10 mouse cellular contexts compared by ENCODE assay signal in the genomic region with DNA sequence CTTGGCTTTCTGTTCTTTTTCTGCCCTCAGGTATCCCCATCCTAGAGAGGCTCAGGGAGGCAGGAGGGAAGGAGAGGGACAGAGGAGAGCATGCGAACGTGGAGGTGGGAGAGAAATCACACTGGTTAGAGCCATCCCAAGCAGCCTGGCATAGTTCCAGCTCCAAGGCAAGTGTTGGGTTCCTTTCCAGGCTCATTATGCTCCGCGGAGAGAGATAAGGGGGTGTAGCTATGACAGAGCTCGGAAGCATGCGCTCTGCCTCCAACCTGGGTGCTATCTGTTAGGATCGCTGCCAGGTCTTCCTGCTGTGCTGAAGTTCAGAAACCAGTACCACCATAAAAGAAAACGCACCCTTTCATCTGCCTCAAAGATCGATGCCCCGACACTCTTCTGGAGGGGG. TPM values are rescaled to one million over a fixed set of nuclear protein-coding genes. Genes with fewer than 3 reads are reported as not detected.
A peak's percentile ranks its signal among the peaks of the same experiment; 100 is the strongest.
DNase-seq lines count a peak whose midpoint lies in the region; ATAC-seq and TF ChIP-seq lines count a peak whose summit lies in the region.
"Had no signal": no experiment of that assay in that cellular context is flagged by ENCODE, and none has a peak within 500 bp of the region (broad histone marks: within the 10 kb centered on the region; RNA-seq: fewer than 3 reads in every experiment).

No protein-coding gene starts in this region.

- peaks cover 30% of the 10 kb centered on the region for H3K27me3 ChIP-seq in heart, postnatal 0 days (ENCODE audit: control insufficient read depth, insufficient read depth, low read length)
- no peaks in the 10 kb centered on the region for H3K27me3 ChIP-seq in midbrain, embryonic 15.5 days (replicated peaks)
- no peaks in the 10 kb centered on the region; the same call in 1 of the 2 replicates for H3K27me3 ChIP-seq in cerebellum, adult 2 months (ENCODE audit: control insufficient read depth, insufficient read depth, low read length)
- no peaks in the 10 kb centered on the region for H3K27me3 ChIP-seq in thymus, adult 2 months (ENCODE audit: control insufficient read depth, insufficient read depth, low read length)
- H3K27me3 ChIP-seq: embryonic facial prominence, embryonic 12.5 days had no signal

- TF ChIP-seq EP300 in heart, postnatal 0 days (IDR thresholded peaks at IDR 0.05; ENCODE audit: low read depth): no peak

- no peak for TF ChIP-seq POLR2A in brain, embryonic 14.5 days (IDR thresholded peaks at IDR 0.05; ENCODE audit: borderline replicate concordance, extremely low read depth, insufficient read depth, insufficient read length, poor library complexity, severe bottlenecking)
- TF ChIP-seq POLR2A in cerebellum, adult 2 months (IDR thresholded peaks at IDR 0.05; ENCODE audit: borderline replicate concordance, insufficient read depth, low read length): no peak
- no peak for TF ChIP-seq POLR2A in thymus, adult 2 months (IDR thresholded peaks at IDR 0.05; ENCODE audit: control insufficient read depth, extremely low read depth, insufficient read depth, low read length, poor library complexity)

- TF ChIP-seq CTCF in brain, embryonic 14.5 days (IDR thresholded peaks at IDR 0.05; ENCODE audit: borderline replicate concordance, extremely low read depth, insufficient read depth, insufficient read length): no peak
- no peak for TF ChIP-seq CTCF in heart, postnatal 0 days (IDR thresholded peaks at IDR 0.05; ENCODE audit: low read depth)
- TF ChIP-seq CTCF in cerebellum, adult 2 months (IDR thresholded peaks at IDR 0.05; ENCODE audit: borderline replicate concordance, insufficient read depth, low read depth, low read length): no peak
- TF ChIP-seq CTCF in thymus, adult 2 months (IDR thresholded peaks at IDR 0.05; ENCODE audit: borderline replicate concordance, control insufficient read depth, extremely low read depth, insufficient read depth, low read length, poor library complexity): no peak

- H3K4me1 ChIP-seq in heart, postnatal 0 days (ENCODE audit: control insufficient read depth, insufficient read depth): peaks cover 7% of the 10 kb centered on the region; the same call in 1 of the 2 replicates
- no peaks in the 10 kb centered on the region for H3K4me1 ChIP-seq in midbrain, embryonic 15.5 days
- H3K4me1 ChIP-seq in cerebellum, adult 2 months (ENCODE audit: control insufficient read depth, insufficient read depth, low read length): no peaks in the 10 kb centered on the region; the same call in 1 of the 2 replicates
- H3K4me1 ChIP-seq in thymus, adult 2 months (replicated peaks; ENCODE audit: control insufficient read depth, insufficient read depth, low read length): no peaks in the 10 kb centered on the region

- H3K27ac ChIP-seq in heart, postnatal 0 days (ENCODE audit: low read depth): no peak overlapping the region
- H3K27ac ChIP-seq in midbrain, embryonic 15.5 days: no peak overlapping the region
- no peak overlapping the region for H3K27ac ChIP-seq in cerebellum, adult 2 months (ENCODE audit: insufficient read depth, low read length)
- no peak overlapping the region for H3K27ac ChIP-seq in thymus, adult 2 months (ENCODE audit: control insufficient read depth, insufficient read depth, low read length)
- H3K27ac ChIP-seq: embryonic facial prominence, embryonic 12.5 days had no signal

- no peaks in the 10 kb centered on the region for H3K9me3 ChIP-seq in heart, postnatal 0 days (replicated peaks; ENCODE audit: control insufficient read depth, low read length)
- H3K9me3 ChIP-seq in midbrain, embryonic 15.5 days: no peaks in the 10 kb centered on the region
- H3K9me3 ChIP-seq: embryonic facial prominence, embryonic 12.5 days had no signal

- no peak overlapping the region; the same call in 1 of the 2 replicates for H3K4me3 ChIP-seq in heart, postnatal 0 days (ENCODE audit: low read depth, low read length)
- no peak overlapping the region for H3K4me3 ChIP-seq in midbrain, embryonic 15.5 days
- no peak overlapping the region for H3K4me3 ChIP-seq in cerebellum, adult 2 months (replicated peaks; ENCODE audit: insufficient read depth, low read depth, low read length)
- H3K4me3 ChIP-seq in thymus, adult 2 months (ENCODE audit: control insufficient read depth, insufficient read depth, low read length): no peak overlapping the region
- H3K4me3 ChIP-seq: embryonic facial prominence, embryonic 12.5 days; myocyte had no signal

- peak; percentile 57; the same call in 1 of the 2 replicates for ATAC-seq in heart, postnatal 0 days (ENCODE audit: insufficient read depth, low read depth)
- ATAC-seq in megakaryocyte progenitor cell, adult 5-6 weeks (replicated peaks; ENCODE audit: poor library complexity): peak; percentile 82
- no peak for ATAC-seq in midbrain, embryonic 15.5 days (replicated peaks)

- peak overlapping the region; percentile 34; the same call in 1 of the 2 replicates for H3K4me2 ChIP-seq in heart, postnatal 0 days (ENCODE audit: low read depth, low read length)
- no peak overlapping the region for H3K4me2 ChIP-seq in midbrain, embryonic 15.5 days
- H3K4me2 ChIP-seq: embryonic facial prominence, embryonic 12.5 days had no signal

- H3K9ac ChIP-seq in heart, postnatal 0 days (replicated peaks; ENCODE audit: low read depth, low read length): no peak overlapping the region
- no peak overlapping the region for H3K9ac ChIP-seq in midbrain, embryonic 15.5 days
- H3K9ac ChIP-seq: embryonic facial prominence, embryonic 12.5 days had no signal

- WGBS in heart, postnatal 0 days: 10% methylated on average over 10 of the region's 10 CpGs
- 65% methylated on average over 10 of the region's 10 CpGs for WGBS in midbrain, embryonic 15.5 days
- WGBS in cerebellum, adult 2 months: 21% methylated on average over 10 of the region's 10 CpGs
- 38% methylated on average over 10 of the region's 10 CpGs for WGBS in thymus, adult 2 months

- H3K36me3 ChIP-seq in heart, postnatal 0 days (replicated peaks; ENCODE audit: control insufficient read depth, insufficient read depth, low read length): no peaks in the 10 kb centered on the region
- no peaks in the 10 kb centered on the region for H3K36me3 ChIP-seq in midbrain, embryonic 15.5 days (replicated peaks)
- H3K36me3 ChIP-seq in thymus, adult 2 months (ENCODE audit: control insufficient read depth, insufficient read depth, low read length): no peaks in the 10 kb centered on the region
- H3K36me3 ChIP-seq: embryonic facial prominence, embryonic 12.5 days had no signal

- DNase-seq in kidney, postnatal 10 days: peak; percentile 48
- DNase-seq in kidney, adult 11 months: no peak
- peak; percentile 71 for DNase-seq in brain, embryonic 14.5 days (ENCODE audit: low read depth)
- peak; percentile 20 for DNase-seq in heart, postnatal 0 days (ENCODE audit: low spot score)
- DNase-seq in cerebellum, adult 2 months: no peak
- no peak for DNase-seq in thymus, adult 2 months

RNA-seq across cellular contexts. Expression of a gene that starts 33.7 kb away (rescaled TPM):
- polyA plus RNA-seq in brain, embryonic 14.5 days (2012; rRNA removed): 22.0 and 27.7 TPM in 2 replicates
- 5.5 and 7.5 TPM in 2 replicates for total RNA-seq in heart, postnatal 0 days (2014; rRNA removed; ENCODE audit: low replicate concordance)
- 8.0 and 8.1 TPM in 2 replicates for polyA plus RNA-seq in heart, postnatal 0 days (2015; fragmentation: Nextera tagmentation; extraction: Ambion mirVana)
- not detected in 2 replicates for total RNA-seq in megakaryocyte progenitor cell, adult 5-6 weeks (2015)
- total RNA-seq in megakaryocyte progenitor cell, adult 5-6 weeks (2017): not detected in 2 replicates
- polyA plus RNA-seq in midbrain, embryonic 15.5 days (2015; fragmentation: Nextera tagmentation; extraction: Ambion mirVana): 10.5 and 13.0 TPM in 2 replicates
- polyA plus RNA-seq in cerebellum, adult 2 months (2012; rRNA removed): 17.4 and 18.3 TPM in 2 replicates
- polyA plus RNA-seq in thymus, adult 2 months (2012; rRNA removed): 0.19 and 0.59 TPM in 2 replicates

RNA-seq across cellular contexts. Expression of a gene that starts 43.0 kb away (rescaled TPM):
- 40.0 and 61.9 TPM in 2 replicates for polyA plus RNA-seq in brain, embryonic 14.5 days (2012; rRNA removed)
- total RNA-seq in heart, postnatal 0 days (2014; rRNA removed; ENCODE audit: low replicate concordance): 57.3 and 63.5 TPM in 2 replicates
- polyA plus RNA-seq in heart, postnatal 0 days (2015; fragmentation: Nextera tagmentation; extraction: Ambion mirVana): 9.3 and 10.3 TPM in 2 replicates
- total RNA-seq in megakaryocyte progenitor cell, adult 5-6 weeks (2015): 2.4 and 3.1 TPM in 2 replicates
- 1.7 and 2.3 TPM in 2 replicates for total RNA-seq in megakaryocyte progenitor cell, adult 5-6 weeks (2017)
- polyA plus RNA-seq in midbrain, embryonic 15.5 days (2015; fragmentation: Nextera tagmentation; extraction: Ambion mirVana): 24.8 and 29.1 TPM in 2 replicates
- 61.0 and 63.7 TPM in 2 replicates for polyA plus RNA-seq in cerebellum, adult 2 months (2012; rRNA removed)
- polyA plus RNA-seq in thymus, adult 2 months (2012; rRNA removed): 5.7 and 7.1 TPM in 2 replicates

Comparison
In these comparisons a context has a peak if more than half of its experiments do, and no peak if none do; other contexts are left out.
1. DNase-seq: peak in kidney, postnatal 10 days (single experiment), brain, embryonic 14.5 days (single experiment) and heart, postnatal 0 days (single experiment); none in kidney, adult 11 months (single experiment), cerebellum, adult 2 months (0 of 2) and thymus, adult 2 months (single experiment).